Mouse (Mus musculus) gastrocnemius, adult 8-10 months (tissue): ENCODE data around the gene Slc17a7. TPM values are rescaled to one million over a fixed set of nuclear protein-coding genes. Genes with fewer than 3 reads are reported as not detected.

Experiments used
- DNase-seq, 2 experiments: peaks; one replicate each; pipeline ENCODE4 v3.0.0; 2022; ENCODE audit warnings: low spot score in 2 of 2
- total RNA-seq, 4 experiments: library from RNA; stranded (reverse); gene quantifications; 2 replicates each; pipeline ENCODE4 v1.2.4; 2022

Gene Slc17a7
- total RNA-seq, 4 experiments from 2014 or later = 0.21 to 0.39 (median 0.31) TPM

GRCm38 (mm10) chr7:45175398-45175797 is 11.6 kb downstream of the Slc17a7 start:
- no peak for DNase-seq

GRCm38 (mm10) chr7:45175929-45176328 is 12.2 kb downstream of the Slc17a7 start:
- no peak for DNase-seq

- no peak for DNase-seq
These were observed 12.6 kb downstream of the Slc17a7 start for GRCm38 (mm10) chr7:45176356-45176755.

- no peak for DNase-seq
These were observed 14.8 kb downstream of the Slc17a7 start for GRCm38 (mm10) chr7:45178550-45178949.

GRCm38 (mm10) chr7:45179469-45179868 is 15.7 kb downstream of the Slc17a7 start, which contains the start of gene Gfy:
Gene Gfy, minus strand, starts transcription at chr7:45179569.
- DNase-seq = no peak

- no peak for DNase-seq
These were observed 17.2 kb downstream of the Slc17a7 start, which contains the start of gene Pth2 for GRCm38 (mm10) chr7:45180896-45181477. Gene Pth2, plus strand, starts transcription at chr7:45180995.

GRCm38 (mm10) chr7:45181540-45181939 is 17.8 kb downstream of the Slc17a7 start:
- no peak for DNase-seq

GRCm38 (mm10) chr7:45182199-45182601 is 18.5 kb downstream of the Slc17a7 start:
- DNase-seq = peak; percentile 75 to 81

- DNase-seq = peak in 1 of 2 experiments; percentile 36
These were observed 18.9 kb downstream of the Slc17a7 start for GRCm38 (mm10) chr7:45182606-45183005.

- no peak for DNase-seq
These were observed 19.9 kb downstream of the Slc17a7 start for GRCm38 (mm10) chr7:45183672-45184071.

- DNase-seq = no peak
These were observed 22.2 kb downstream of the Slc17a7 start for GRCm38 (mm10) chr7:45185921-45186320.

GRCm38 (mm10) chr7:45189600-45189999 is 25.9 kb downstream of the Slc17a7 start:
- DNase-seq = no peak

GRCm38 (mm10) chr7:45190186-45190585 is 26.4 kb downstream of the Slc17a7 start:
- DNase-seq = no peak

GRCm38 (mm10) chr7:45191161-45191560 is 27.4 kb downstream of the Slc17a7 start:
- DNase-seq = no peak

- peak; percentile 62 to 75 for DNase-seq
These were observed 28.1 kb downstream of the Slc17a7 start for GRCm38 (mm10) chr7:45191803-45192363.

GRCm38 (mm10) chr7:45192585-45193310 is 29.0 kb downstream of the Slc17a7 start:
- DNase-seq = no peak

GRCm38 (mm10) chr7:45193406-45193805 is 29.7 kb downstream of the Slc17a7 start:
- no peak for DNase-seq

GRCm38 (mm10) chr7:45193871-45194785 is 30.4 kb downstream of the Slc17a7 start:
- DNase-seq = no peak

GRCm38 (mm10) chr7:45195341-45196175 is 31.8 kb downstream of the Slc17a7 start:
- DNase-seq = peak; percentile 14 to 55

GRCm38 (mm10) chr7:45196176-45196535 is 32.4 kb downstream of the Slc17a7 start:
- no peak for DNase-seq

GRCm38 (mm10) chr7:45196994-45197393 is 33.2 kb downstream of the Slc17a7 start:
- DNase-seq = no peak
